Mouse (Mus musculus) R1 (cell line): ENCODE measurements around the gene Gemin7.

ENCODE experiments used
- DNase-seq: peaks from one replicate; pipeline ENCODE4 v3.0.0-alpha.2; 2018; ENCODE audit warnings: low read depth, low spot score

Gene Gemin7

DNA sequence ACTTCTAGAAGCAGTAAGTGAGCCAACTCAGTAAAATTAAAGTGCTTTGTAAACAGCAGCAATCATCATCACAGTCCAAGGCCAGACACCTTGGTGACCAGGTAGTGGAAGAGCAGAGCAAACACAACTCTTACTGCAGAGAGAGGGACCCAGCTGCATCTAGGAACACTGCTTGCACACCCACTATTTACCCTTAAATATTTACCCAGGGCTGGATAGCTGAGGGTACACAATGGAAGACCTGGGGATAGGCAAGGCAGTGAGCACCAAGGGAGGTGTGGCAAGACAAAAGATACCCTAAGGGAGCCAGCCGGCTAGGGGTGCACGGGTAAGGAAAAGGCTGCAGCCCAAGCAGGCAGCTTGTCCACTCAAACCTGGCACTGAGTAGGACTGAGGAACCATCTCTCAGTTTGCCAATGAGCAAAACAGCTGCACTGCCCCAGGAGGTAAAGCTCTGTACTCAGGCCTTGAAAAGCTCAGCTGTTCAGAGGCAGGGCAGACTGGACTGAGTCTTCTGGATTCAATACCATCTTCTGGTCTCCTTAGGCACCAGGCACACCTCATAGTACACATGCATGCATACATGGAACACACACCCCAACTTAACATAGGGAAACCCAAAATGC lies 29.9 kb downstream of the Gemin7 start:
- DNase-seq: no peak

GRCm38 (mm10) chr7:19546007-19546406 lies 31.4 kb downstream of the Gemin7 start:
- no peak for DNase-seq

DNA sequence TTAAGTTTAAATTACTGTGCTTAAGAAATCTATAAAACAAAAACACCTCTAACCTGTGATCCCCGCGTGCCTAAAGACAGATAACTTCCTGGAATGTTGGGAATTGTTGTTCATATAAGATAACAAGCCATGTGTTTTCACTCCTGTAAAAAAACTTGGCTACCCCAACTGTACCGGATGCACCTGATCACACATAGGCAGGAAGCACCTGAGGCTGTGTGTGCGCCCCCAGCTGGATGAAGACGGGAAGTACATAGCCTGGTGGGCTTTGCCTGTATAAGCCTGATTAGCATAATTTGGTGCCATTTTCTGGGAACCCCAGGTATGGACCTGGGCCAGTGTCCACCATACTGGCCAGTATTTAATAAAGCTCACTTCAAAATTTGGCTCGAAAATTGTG lies 33.8 kb downstream of the Gemin7 start:
- no peak for DNase-seq

DNA sequence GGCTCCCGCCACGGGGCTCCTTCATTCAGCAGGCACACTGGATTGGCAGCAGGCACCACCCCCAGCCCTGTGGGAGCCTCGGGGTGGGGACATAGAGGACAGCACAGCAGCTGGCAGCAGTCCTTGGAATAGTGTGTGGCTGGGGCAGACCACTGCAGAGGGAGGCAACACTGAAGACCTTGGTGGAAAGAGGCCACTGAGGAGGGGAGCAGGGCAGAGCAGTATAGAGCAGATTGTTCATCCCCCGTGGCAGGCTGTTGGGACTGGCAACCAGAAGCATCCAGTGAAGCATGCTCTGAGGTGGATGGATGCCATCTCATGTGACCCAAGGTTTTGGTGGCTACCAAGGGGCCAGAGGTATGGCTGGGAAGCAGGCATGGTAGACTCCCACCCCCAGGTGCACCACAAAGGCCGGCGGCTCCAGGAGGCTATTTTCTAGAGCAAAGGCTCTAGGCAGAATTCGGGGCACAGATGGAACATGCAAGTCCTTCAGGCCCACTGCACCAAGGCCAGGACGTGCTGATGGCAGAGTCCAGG lies 35.2 kb downstream of the Gemin7 start:
- no peak for DNase-seq

DNA sequence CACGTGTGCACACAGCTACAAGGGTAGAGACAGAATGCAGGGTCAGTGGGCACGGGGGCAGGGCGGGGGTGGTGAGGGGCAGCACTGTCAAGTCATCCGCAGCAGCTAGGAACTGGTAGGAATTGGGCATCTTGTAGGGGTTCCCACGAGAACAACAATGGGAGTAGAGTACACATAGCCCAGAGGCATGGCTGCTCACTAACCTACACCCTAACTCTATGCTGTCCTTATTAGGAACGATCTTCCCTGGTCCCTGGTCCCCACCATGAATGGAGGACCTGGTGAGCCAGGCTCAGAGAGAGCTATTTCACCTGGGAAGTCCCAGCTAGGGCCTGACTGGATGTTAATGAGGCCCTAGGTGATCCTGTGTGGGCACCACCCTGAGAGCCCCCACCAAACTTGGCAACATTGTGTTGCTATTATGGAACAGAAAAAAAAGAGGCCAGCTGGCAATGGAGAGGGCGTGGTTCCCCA lies 35.7 kb downstream of the Gemin7 start:
- DNase-seq: no peak

DNA sequence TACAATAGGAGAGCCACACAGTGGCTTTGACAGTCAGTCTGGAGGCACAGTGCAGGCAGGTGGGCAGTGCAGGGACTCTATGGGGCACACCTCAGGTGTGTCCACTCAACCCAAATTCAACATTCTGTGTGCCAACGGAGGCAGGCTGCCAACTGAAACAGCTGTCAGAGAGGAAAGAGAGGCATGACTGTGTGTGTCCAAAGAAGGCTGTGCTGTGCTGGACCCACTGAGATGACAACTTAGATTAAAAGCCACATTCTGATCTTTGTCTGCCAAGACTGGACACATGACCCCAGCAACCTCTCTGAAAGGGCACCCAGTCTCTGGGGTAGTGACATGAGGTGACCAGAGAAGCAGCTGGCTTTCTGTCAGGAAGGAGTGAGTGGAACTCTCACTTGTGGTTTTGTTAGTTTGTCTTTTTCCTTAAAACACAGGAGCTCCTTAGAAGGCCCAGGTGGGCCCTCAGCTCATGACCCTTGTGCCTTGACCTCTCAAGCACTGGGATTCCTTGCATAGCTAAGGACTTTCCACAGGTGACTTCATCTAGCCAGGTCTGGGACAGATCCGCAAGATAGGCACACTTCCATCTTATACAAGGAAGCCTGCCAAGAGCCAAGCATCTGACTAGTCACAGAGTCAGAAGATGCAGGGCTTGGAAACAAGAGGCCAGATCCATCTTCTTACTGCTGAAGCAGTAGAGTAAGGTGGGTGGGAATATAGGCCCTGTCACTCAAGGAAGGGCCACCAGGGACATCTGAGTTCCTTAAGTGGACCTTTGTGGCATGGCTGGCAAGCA lies 36.4 kb downstream of the Gemin7 start:
- no peak for DNase-seq

DNA sequence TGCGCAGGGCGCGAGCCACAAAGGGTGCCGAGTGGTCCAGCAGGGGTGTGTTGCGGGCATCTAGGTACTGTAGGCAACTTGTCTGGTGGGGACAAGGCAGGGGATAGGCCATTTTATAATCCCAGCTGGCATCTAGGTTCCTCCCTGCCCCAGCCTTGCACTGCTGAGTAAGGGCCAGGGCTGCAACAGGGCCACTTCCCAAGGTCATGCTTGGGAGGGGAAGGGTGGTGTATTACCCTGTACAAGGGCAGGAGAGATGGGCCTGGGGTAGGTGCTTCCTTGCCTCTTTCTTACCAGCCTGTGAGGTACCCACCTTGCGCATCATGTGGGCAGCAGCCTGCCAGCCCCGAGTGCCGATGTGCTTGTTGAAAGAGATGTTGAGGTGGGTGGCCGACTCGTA lies 42.7 kb downstream of the Gemin7 start:
- DNase-seq: no peak

DNA sequence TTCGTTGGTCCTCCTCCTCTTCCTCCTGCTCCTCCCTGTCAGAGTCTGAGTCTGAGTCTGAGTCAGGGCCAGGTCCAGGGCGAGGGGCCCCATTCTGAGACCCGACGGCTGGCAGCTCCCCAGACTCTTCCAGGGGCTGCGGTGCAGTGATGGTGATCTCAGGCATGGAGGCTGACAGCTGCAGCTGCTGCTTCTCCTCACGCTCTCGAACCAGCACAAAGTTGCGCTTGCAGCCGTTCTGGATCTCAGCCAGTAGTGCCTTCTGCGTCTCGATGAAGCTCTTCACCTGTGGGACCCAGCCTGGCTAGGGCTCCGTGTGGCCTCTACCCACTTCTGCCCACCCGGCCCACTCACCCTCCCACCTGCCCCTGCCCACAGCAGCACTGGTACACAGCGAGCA lies 45.2 kb downstream of the Gemin7 start:
- no peak for DNase-seq

- DNase-seq: peak; percentile 82
These were observed 46.3 kb downstream of the Gemin7 start for GRCm38 (mm10) chr7:19531077-19531476.

DNA sequence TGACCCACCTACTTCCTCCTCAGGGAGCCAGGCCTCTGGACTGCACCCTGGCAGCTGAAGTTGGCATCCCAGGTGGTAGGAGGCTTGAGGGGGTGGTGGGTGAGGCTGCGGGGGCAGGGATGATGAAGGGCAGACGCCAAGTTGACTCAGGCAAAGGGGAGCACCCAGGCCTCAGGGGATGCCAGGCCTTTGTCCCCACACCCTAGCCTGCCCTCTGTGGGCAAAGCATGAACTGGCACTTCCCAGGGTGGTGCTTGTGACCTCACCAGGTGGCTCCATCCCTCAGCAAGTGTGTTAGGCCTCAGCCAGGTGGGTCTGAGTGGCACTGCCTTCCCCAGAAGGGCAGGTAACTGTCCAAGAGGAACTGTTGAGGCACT lies 52.3 kb downstream of the Gemin7 start:
- DNase-seq: no peak

DNA sequence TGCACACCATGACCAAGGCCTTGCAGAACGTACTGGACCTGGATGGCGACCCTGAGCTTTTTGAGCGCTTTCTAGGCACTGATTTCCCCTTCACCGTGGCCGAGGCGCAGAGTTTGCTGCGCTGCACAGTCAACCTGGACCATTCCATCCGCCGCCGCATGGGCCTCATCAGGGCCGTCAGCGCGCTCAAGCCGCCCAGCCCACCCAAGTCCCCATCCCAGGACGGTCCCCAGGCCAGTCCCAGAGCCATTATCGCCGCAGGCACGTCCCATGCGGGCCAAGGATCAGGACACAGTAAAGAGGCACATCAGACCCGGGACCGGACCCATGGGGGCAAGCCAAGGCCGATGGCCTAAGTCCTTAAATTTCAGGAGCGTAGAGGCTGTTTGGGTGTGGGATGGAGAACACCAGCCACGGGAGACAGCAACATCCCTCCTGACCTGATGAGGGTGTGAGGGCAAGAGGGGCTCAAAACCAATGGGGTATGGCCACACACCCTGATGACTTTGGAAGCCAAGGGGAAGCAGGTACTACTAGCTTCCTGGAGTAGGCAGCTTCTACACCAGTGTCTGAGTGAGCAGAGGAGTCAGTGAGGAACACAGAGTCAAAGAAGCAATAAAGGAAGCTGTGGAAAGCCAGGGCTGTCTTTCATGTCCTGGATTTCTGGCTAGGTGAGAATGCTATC lies 52.8 kb downstream of the Gemin7 start:
- DNase-seq: no peak

- peak; percentile 62 for DNase-seq
These were observed 53.5 kb downstream of the Gemin7 start for GRCm38 (mm10) chr7:19523757-19524419.

- DNase-seq: peak; percentile 32
These were observed 54.2 kb downstream of the Gemin7 start for GRCm38 (mm10) chr7:19523017-19523756.

DNA sequence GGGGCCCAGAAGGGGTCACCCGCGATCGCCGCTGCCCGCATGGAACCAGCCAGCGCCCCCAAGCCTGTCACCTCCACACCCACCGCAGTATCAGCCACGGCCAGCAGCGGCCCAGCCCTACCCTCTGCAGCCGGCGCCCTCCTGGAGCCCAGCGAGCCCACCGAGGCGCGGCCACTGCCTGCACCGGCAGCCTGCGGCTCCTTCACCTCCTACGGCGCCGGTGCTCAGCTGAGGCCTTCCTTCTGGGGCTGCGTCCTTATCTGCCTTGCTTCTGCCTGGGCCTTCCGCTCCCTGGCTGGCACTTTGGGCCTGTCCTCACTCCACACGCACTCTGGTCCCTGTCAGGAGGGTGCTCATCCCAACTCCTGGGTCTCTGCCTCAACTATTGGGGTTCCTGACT lies 57.4 kb downstream of the Gemin7 start:
- no peak for DNase-seq

- DNase-seq: no peak
These were observed 59.6 kb downstream of the Gemin7 start, which contains the start of gene Nkpd1 for GRCm38 (mm10) chr7:19517652-19518365. Nkpd1 (plus strand) TSS chr7:19517838.
